Mouse (Mus musculus) ovary, postnatal 14 days (tissue): ENCODE data around the gene Uck1.

Experiments
- DNase-seq: peaks from one replicate; pipeline ENCODE4 v3.0.0; 2022; ENCODE audit warnings: low spot score

The Uck1 gene

DNA sequence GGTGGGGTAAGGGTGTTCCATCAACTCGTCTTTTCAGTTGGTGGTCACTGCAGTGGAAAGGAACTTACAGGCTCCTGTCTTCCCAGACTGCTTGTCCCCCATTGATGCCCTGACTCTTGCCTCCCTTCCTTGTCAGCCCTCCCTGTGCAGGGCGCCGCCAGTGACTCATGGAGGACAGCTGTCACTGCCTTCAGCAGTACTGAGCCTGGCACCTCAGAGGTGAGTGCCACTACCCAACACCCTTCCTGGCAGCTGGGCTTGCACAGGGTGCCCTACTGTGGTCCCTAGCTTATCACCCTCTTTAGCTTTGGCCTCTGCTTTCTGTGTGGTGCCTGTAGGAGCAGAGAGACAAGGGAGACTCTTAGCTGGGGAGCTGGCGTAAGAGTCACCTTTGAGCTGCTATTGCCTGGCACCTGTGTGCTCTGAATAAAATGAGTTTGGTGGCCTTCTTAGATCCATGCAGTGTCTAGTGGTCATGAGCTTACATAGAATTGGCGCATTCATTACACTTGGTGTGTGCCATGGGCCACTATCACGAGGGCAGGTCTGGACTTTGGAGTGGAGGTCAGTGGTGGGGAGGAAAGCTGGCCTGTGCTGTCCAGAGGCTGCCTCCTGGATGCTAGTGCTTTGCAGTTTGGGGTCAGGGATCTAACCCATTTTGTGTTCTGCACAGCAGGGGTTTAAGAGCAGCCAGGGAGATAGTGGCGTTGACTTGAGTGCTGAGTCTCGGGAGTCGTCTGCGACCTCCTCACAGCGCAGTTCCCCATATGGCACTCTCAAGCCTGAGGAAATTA, 41.2 kb downstream of the Uck1 start:
- no peak for DNase-seq

DNA sequence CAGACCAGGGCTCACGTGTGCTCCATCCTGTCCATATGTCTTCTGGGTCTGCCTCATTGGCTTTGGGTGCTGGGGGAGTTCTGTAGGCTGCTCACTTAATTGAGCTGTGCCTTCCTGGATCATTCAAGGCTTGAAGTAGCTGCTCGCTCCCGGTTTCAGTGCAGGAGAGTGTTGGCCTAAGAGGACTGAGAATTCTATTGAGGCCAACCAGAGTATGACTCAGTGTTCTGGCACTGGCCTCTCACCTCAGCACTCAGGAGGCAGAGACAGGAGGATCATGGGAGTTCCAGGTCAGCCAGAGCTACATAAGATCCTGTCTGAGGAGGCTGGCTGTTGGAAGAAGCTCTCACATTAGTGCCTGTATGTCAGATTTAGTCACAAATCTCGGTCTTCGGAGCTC, 41.8 kb downstream of the Uck1 start:
- DNase-seq = no peak

- DNase-seq = no peak
Observed at GRCm38 (mm10) chr2:32217656-32218055, 42.3 kb downstream of the Uck1 start.

- no peak for DNase-seq
Observed at GRCm38 (mm10) chr2:32216506-32216905, 43.5 kb downstream of the Uck1 start.

GRCm38 (mm10) chr2:32215576-32215975, 44.4 kb downstream of the Uck1 start:
- no peak for DNase-seq

DNA sequence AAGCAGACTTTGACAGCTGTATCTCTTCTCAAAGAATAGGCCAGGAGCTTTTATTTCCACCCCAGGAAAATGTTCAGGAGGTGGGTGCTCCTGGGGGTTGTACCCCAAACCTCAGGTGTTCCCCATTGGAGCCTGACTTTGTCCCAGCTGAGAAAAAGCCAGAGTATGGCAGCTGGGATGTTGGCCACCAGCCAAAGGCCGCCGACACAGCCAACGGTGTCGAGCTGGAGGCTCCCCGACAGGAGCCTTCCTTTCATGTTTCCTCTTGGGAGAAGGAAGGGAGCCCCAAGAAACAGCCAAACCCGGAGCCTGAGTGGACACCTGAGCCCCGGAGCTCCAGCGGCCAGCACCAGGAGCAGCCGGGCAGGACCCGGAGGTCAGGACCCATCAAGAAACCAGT, 47.0 kb downstream of the Uck1 start:
- DNase-seq = no peak

- DNase-seq = no peak
Observed at GRCm38 (mm10) chr2:32211689-32212088, 48.3 kb downstream of the Uck1 start.

- DNase-seq = no peak
Observed at GRCm38 (mm10) chr2:32207682-32208081, 52.3 kb downstream of the Uck1 start.
